Mouse (Mus musculus): ENCODE measurements at regions not wholly inside any gene's neighbourhood (a gene's known extent, or its start where the extent isn't known, plus 50 kb on each side); places are given as distances from the start of the nearest gene placed in this dataset.

DNA sequence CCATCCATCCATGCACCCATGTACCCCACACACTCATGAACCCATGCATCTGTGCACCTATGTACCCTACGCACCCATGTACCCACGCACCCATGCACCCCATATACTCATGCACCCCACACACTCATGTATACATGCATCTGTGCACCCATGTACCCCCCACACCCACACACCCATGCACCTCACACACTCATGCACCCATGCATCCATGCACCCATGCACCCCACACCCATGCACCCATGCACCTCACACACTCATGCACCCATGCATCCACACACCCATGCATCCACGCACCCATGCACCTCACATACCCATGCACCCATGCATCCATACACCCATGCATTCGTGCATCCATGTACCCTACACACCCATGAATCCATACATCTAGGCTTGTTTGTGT lies 63.6 kb downstream of the 4930564D02Rik start:
- intact Hi-C loops (cut with DNase I), result no loop called here
- DNase-seq, result no peak

GRCm38 (mm10) chr3:105131053-105131452 lies 64.4 kb downstream of the 4930564D02Rik start:
- no peak for DNase-seq
- intact Hi-C loops (cut with DNase I), result no loop called here

DNA sequence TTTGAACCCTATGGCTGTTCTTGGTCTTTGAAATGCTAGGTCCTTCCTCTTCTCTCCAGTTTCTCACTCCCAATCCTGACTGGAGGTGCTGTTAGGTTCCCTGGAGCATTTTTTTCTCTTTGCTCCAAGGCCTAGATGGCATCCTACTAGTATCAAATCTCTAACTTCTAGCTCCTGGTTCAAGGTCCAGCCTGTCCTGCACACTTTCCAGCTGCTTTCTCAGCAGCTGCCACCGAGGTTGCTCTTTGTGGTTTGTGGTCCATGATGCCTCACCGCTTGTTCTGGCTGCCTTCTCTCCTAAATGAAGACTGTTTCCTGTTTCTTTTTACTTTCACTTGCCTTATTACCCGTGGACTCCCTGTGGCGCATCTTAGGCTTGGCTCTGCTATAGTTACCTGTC lies 66.4 kb downstream of the 4930564D02Rik start:
- intact Hi-C loops (cut with DNase I), result no loop called here

GRCm38 (mm10) chr3:105141170-105141971 lies 74.7 kb downstream of the 4930564D02Rik start:
- DNase-seq, result no peak
- intact Hi-C loops (cut with DNase I), result no loop called here

More for the DNA sequence above, 66.4 kb downstream of the 4930564D02Rik start:
- no peak for DNase-seq

- no peak for DNase-seq
- intact Hi-C loops (cut with DNase I), result no loop called here
Observed at GRCm38 (mm10) chr3:105142631-105143030, 76.0 kb downstream of the 4930564D02Rik start.

DNA sequence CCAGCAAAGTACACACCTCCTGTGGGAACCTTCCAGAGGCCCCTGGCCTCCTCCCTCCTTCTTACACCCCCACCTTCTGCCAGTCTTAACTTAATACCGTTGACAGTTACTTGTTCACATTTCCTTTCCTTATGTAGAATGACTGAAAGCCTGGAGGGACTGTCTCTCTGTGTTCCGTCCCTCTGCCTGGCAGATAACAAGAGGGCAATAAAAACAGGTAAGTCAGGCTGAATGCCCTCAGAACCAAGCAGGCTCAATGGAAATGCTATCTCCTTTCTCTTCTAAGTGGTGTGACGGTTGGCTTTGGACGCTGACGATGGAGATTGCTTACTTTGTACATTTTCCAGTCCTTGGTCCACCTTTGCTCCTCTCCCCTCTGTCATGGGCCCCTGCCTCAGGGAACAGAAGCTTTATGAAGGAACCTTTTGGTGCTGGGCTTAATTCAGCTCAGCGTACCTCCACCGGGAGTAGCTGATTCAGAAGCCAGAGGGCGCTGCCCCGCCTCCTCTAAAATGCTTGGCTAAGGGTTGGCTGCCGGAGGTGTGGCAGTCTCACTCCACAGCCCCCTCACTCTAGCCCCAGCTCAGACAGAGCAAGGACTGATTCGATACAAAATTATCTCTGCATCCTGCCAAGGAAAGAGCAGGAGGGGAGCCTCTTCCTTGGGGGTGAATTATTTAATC lies 85.0 kb downstream of the 4930564D02Rik start:
- intact Hi-C loops (cut with DNase I), result no loop called here
- DNase-seq, result peak; percentile 44 to 49

DNA sequence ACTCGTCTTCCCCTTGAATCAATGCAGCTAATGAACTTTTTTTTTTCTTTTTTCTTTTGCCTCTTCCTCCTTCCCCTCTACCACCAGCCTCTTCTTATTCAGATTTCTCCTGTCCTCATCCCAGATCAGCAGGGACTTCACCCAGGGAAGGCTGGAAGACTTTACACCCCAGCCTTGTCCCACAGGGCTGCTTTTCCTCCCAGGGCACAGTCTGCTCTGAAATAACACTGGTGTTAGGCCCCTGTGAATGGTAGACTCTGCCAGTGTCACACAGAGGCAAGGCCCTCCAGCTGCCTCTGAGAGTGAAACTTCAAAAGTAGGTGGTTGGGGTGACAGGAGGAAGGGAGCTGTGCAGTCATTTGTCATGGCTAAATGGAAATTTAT lies 85.5 kb downstream of the 4930564D02Rik start:
- intact Hi-C loops (cut with DNase I), result no loop called here
- no peak for DNase-seq

DNA sequence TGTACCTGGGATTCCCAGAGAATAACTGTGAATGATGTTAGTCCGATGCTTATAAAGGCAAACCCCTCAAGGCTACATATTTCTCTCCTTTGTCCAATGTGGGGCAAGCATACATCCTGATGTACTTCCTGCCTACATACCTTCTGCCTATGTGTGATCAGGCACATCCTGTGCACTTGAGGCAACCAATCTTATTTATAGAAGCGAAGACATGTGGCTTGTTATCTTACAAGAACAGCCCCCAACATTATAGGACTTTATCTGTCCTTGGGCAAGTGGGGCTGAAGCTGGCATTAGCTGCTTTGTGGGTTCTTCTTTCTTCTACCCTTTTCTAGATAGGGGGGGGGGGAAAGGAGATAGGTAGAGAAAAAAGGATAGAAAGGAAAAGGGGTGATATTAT lies 91.7 kb downstream of the 4930564D02Rik start:
- DNase-seq, result no peak
- intact Hi-C loops (cut with DNase I), result no loop called here

- intact Hi-C loops (cut with DNase I), result loop anchor here (1.0 to 10.0 kb wide), 4 partner anchors 50 to 479 kb away; no protein-coding TSS in a partner anchor
- peak; percentile 69 to 82 for DNase-seq
Observed at GRCm38 (mm10) chr3:105165355-105165754, 98.7 kb downstream of the 4930564D02Rik start.

DNA sequence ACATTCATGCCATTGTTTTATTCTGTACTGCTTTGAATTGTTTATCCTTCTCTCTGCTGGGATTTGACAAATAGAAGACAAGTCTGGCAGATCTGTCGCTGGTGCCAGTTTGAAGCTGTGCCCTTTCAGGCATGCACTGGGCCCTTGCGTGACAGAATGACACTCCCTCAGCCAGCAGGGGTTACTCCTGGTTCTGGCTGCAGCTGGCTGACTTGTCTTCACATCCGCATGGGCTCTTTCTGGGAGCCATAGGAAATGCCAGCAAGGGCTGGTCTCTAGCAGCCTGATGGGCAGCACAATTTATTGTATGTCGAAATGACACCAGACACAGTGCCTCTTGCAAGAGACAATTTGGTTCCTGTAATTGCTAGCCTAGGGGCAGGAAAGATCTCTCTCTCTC lies 102.5 kb downstream of the 4930564D02Rik start:
- no peak for DNase-seq
- intact Hi-C loops (cut with DNase I), result loop anchor here (10.0 kb wide), 2 partner anchors 174 to 476 kb away; no protein-coding TSS in a partner anchor

DNA sequence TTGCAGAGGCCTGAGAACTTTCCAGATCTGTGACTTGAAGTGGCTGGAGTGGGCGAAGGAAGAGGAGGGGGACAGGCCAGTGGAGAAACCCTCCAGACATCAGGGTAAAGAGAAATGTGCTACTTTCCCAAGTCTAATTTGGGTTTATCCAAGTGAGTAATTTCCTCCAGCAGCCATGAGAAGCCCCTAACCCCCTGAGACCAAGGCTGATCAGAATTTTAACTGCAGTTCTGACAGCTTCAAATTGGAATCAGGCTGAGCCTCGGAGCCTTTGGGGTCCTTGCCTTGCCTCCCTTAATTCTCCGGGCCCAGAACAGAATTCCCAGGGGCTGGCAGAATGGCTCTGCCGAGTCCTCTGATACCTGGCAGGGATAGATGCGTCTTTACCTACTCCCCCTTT lies 104.9 kb downstream of the 4930564D02Rik start:
- DNase-seq, result no peak
- intact Hi-C loops (cut with DNase I), result no loop called here

GRCm38 (mm10) chr3:105172054-105172453 lies 105.4 kb downstream of the 4930564D02Rik start:
- no peak for DNase-seq
- intact Hi-C loops (cut with DNase I), result no loop called here

DNA sequence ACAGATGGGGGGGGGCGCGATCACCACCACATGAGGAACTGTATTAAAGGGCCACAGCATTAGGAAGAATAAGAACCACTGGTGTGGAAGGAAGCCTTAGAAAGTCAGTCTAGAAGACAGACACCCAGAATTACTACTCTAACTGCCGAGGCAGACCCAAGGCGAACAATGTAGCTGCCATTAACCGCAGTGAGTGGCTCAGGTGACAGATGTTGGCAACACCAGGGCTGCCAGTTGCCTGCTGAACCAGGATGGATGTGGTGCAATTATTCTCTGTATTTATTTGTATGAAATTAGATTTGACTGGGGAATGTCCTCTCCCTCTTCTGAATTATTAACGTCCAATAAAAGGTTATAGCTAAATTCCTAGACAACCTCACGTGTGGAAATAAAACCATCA lies 124.7 kb downstream of the 4930564D02Rik start:
- intact Hi-C loops (cut with DNase I), result no loop called here
- no peak for DNase-seq

DNA sequence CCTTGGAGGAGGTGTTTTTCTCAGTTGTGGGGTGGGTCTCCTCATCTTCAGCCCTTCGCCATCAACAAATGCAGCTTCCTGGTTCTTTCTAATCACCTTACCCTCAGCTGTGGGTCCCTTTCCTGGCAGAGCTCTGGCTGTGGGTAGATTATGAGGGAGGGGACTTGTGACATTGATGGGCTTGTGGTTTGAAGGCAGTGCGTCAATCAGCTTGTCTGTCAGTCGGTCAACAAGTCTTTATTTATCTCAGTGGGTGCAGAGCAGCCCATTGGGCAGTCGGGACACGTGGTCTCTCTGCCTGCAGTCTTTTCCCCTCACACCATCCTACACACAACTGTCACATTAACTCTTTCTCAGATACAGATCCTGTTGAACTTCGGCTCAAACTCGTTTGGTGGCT lies 125.2 kb downstream of the 4930564D02Rik start:
- no peak for DNase-seq
- intact Hi-C loops (cut with DNase I), result no loop called here

- intact Hi-C loops (cut with DNase I), result no loop called here
- no peak for DNase-seq
Observed at GRCm38 (mm10) chr3:105200735-105201134, 134.1 kb downstream of the 4930564D02Rik start.

DNA sequence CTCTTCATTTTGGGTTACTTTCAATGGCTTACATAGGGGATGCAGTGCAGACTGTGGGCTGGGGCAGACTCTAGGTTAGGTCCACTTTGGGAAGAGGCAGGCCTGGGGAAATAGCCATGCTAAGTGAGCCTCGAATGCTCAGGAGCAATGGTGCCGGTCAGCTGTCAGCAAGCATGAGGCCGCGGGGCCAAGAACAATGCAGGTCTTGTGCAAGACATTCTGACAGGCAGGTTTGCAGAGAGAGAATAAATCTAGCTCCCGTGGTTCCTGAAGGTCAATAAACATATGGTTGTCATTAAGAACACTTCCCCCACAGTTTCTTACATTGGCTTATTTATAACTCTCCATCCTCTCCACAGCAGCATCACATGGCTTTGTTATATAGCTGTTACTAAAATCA lies 142.5 kb downstream of the 4930564D02Rik start:
- intact Hi-C loops (cut with DNase I), result no loop called here
- no peak for DNase-seq

DNA sequence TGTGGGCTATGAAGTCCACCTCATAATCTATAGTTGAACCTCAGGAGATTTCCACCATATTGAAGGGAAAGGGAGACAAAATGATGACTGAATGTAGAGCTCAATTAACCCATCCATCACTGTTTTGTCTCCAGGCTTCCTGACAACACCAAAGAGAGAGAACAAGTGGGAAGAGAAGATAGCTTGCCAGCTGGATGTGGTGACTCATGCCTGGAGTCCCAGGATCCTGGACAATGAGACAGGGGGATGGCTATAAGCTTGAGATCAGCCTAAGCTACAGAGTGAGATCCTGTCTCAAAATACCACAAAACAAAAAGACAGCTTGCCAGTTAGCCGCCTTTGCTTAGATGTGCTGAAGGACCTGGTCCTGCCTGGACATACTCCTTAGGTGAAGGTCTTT lies 144.4 kb downstream of the 4930564D02Rik start:
- DNase-seq, result no peak
- intact Hi-C loops (cut with DNase I), result no loop called here

DNA sequence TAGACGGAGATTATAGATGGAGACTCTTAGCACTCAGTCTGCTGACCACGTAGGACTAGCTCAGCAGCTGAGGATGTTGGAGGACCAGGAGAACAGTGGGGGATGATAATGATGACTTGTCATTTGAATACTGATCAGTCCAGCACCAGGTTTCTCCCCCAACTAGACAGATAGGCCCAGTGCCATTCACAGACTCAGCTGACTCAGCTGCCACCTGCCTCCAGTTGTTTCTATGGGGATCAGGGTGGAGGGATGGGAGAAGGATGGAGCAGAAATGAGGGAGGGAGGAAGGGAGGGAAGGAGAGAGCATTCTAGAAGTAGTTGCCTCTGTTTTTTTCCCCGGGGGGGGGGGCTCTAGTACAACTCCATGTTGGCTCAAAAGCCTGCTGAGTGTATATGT lies 145.1 kb downstream of the 4930564D02Rik start:
- intact Hi-C loops (cut with DNase I), result no loop called here
- DNase-seq, result no peak

- intact Hi-C loops (cut with DNase I), result no loop called here
- DNase-seq, result no peak
Observed at GRCm38 (mm10) chr3:105214867-105215266, 148.2 kb downstream of the 4930564D02Rik start.

DNA sequence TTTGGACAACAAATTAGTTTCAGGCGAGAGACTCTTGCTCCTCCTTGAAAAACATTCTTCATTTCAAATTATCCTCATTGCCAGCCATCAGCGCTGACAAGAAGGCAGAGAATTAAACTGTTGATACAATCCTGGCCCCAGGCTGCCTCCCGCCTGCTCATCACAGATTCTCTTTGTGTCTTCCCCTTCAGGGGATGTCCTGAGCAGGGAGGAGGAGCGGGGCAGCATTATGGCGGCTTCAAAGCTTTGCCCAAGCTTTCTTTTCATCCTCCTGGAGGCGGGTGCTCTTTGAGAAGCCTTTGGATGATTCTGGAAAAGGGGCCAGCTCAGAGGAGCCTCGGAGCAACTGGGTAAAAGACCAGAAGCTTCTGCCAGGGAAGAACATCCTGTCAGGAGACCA lies 149.1 kb downstream of the 4930564D02Rik start:
- intact Hi-C loops (cut with DNase I), result no loop called here
- no peak for DNase-seq

DNA sequence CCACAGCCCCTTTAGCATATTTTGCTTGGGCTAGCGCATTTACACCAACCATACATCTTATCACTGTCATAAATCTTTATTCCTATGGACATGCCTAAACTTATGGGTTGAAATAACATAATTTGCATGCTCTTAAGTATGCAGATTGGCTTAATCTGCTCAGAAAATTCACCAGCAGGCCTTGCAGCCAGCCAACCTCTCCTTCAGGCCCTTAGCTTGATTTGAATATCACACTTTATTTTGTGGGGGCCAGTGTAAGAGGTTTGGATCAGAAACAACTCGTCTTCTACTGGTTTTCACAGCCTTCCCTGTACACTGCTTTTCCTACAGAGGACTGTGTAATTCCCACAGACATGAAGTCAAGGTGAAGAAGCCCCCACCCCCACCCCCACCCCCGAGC lies 153.0 kb downstream of the 4930564D02Rik start:
- intact Hi-C loops (cut with DNase I), result no loop called here
- no peak for DNase-seq

DNA sequence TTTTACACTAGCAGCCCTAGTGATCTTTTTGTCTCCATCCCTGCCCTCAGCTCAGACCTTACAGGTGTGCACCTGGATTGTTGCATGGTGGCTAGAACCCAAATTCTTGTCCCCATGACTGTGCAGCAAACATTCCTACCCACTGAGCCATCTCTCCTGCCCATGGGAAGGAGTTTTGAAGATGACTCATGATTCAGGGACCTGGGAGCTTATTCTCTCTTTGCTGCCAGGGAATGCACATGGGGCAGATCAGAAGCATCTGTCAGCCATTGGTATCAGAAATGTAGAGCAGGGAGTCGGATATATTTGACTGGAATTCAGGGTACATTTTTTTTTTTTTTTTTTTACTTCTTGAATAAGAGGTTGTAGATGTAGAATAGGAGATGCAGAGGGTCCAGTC lies 154.0 kb downstream of the 4930564D02Rik start:
- no peak for DNase-seq
- intact Hi-C loops (cut with DNase I), result no loop called here
